Mouse (Mus musculus) bone marrow macrophage, adult 2 months (primary cell): ENCODE measurements at regions not wholly inside any gene's neighbourhood (a gene's known extent, or its start where the extent isn't known, plus 50 kb on each side); places are given as distances from the start of the nearest gene placed in this dataset.

Experiments used
- H3K27ac ChIP-seq: 2 replicates; pipeline ENCODE4 v1.5.1; 2012; ENCODE audit warnings: low read depth, low read length; ENCODE audit not compliant: insufficient read depth
- H3K4me1 ChIP-seq: 2 replicates; pipeline ENCODE4 v1.6.1; 2012; ENCODE audit warnings: low read length; ENCODE audit not compliant: control insufficient read depth, insufficient read depth
- H3K4me3 ChIP-seq: 2 replicates; pipeline ENCODE4 v1.5.1; 2012; ENCODE audit warnings: mild to moderate bottlenecking, low read length, moderate library complexity; ENCODE audit not compliant: insufficient read depth
- CTCF ChIP-seq: IDR thresholded peaks from 2 replicates; pipeline ENCODE4 v1.5.1; 2012; ENCODE audit warnings: low read depth, mild to moderate bottlenecking, low read length, moderate library complexity
- POLR2A ChIP-seq: IDR thresholded peaks from 2 replicates; pipeline ENCODE4 v1.6.1; 2012; ENCODE audit warnings: mild to moderate bottlenecking, low read depth, low read length, borderline replicate concordance

DNA sequence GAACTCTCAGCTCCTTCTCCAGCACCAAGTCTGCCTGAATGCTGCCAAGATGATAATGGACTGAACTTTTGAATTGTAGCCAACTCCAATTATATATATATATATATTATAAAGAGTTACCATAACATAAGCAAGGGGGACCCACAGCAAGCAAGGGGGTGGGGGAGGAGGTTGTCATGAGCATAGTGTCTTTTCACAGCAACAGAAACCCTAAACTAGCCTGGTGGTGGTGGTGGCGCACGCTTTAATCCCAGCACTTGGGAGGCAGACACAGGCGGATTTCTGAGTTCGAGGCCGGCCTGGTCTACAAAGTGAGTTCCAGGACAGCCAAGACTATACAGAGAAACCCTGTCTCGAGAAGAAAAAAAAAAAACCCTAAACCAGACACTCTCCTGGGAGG is 65.0 kb downstream of the Irf2bpl start:
- no peak overlapping the region for H3K4me3 ChIP-seq
- H3K4me1 ChIP-seq = peaks cover 35% of the 10 kb centered on the region
- no peak for TF ChIP-seq POLR2A
- no peak for TF ChIP-seq CTCF
- H3K27ac ChIP-seq = no peak overlapping the region

DNA sequence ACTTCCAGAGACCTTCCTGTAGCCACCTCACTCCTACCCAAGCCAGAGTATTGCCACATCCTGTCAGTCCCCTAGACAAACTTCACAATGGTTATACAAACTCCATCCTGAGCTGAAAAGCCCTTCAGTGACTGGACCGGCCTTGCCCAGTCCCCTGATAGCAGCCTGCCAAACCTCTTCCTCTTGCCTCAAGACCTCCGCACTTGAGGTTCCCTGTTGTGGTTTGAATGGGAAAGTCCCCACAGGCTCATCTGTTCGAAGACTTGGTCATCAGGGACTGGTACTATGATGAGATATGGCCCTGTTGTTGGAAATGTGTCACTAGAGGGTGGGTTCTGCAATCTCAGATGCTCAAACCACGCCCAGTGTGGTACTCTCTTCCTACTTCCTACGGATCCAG is 65.4 kb downstream of the Irf2bpl start:
- Histone ChIP-seq H3K27ac (no peak overlapping the region), H3K4me1 (peaks cover 33% of the 10 kb centered on the region), H3K4me3 (no peak overlapping the region)
- TF ChIP-seq POLR2A (no peak), CTCF (no peak)

DNA sequence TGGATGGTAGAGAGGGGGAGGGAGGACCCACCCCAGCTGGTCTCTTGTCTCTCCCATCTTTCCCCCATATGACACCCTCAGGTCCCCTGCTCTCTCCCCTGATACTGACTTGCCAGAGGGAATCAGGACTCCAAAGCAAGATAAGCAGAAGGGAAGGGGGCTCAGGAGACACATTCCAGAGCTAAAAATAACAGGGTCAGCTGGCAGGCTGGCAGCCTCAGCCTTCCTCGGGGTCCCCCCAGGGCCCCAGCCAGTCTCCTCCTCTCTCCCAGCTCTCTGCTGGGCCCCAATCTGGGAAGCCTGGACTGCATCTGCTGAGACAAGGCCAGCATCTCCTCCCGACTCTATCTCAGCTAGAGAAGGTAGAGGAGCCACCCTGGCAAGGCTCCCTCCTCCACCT is 66.4 kb downstream of the Irf2bpl start:
- Histone ChIP-seq H3K27ac (no peak overlapping the region), H3K4me3 (no peak overlapping the region), H3K4me1 (peaks cover 33% of the 10 kb centered on the region)
- TF ChIP-seq POLR2A = no peak

DNA sequence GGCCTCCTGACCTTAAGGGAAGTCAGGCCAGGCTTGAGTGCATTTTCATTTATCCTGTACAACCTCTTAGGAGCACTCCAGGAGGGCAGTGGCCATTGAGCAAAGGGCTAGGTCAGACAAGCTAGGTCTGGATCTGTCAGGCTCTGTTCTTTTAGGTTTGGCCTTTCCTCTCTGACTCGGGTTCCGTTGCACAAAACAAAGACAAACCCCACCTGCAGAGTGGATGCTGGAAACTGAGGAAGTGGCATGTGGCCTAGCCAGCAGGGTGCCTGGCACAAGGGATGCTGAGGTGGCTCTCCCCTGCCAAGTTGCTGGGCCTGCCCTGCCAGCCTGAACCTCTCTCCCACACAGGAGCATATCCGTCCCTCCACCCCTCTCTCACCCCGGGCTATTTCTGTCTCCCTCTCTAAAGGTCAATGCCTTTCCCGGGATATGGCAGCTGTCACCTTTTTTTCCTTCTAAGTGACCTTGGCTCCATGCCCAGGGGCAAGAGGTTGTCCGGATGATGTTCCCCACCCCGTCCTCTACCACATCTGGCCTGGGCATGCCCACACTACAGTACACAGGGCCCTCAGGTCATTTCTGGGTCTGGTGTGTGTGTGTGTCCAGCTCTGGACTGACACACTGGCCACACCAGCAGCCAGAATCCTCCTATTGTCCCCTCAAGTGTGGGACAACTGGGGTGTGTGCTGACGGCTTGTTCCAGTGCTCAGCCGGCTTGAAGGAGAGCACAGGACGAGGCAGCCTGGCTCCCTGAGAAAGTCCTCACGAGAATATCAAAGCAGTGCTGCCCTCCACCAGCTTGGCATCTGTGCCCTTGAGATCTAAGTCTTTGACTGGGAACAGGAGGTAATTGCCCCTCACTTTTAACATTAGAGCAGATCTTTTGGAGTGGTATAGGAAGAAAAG is 67.6 kb downstream of the Irf2bpl start:
- TF ChIP-seq POLR2A = no peak
- no peak for TF ChIP-seq CTCF
- no peak overlapping the region for H3K27ac ChIP-seq
- peaks cover 25% of the 10 kb centered on the region for H3K4me1 ChIP-seq
- no peak overlapping the region for H3K4me3 ChIP-seq

DNA sequence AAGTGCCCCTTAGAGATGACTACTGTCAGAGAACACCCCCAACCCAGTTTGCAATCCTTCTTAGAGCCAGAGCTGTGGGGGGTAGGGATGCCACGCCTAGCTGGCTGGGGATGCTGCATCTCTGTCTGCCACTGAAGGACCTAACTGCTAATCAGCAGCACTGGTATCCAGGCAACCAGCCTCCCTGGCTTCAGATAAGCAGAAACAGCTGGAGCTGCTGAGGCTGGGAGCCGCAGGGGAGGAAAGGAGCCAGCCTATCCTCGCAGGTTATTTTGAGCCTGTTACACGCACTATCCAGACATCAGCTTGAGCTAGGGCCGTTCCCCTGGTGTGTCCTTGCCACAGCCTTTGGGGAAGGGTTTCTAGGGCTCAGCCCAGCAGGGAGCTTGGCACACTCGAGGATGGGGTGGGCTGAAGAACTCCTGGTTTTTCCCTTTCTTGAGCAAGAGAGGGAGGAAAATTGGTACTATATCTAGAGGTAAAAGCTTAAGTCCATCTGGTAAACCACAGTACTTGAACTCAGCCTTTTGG is 68.4 kb downstream of the Irf2bpl start:
- Histone ChIP-seq H3K27ac (no peak overlapping the region), H3K4me3 (no peak overlapping the region), H3K4me1 (peaks cover 29% of the 10 kb centered on the region)
- no peak for TF ChIP-seq CTCF
- TF ChIP-seq POLR2A = no peak

DNA sequence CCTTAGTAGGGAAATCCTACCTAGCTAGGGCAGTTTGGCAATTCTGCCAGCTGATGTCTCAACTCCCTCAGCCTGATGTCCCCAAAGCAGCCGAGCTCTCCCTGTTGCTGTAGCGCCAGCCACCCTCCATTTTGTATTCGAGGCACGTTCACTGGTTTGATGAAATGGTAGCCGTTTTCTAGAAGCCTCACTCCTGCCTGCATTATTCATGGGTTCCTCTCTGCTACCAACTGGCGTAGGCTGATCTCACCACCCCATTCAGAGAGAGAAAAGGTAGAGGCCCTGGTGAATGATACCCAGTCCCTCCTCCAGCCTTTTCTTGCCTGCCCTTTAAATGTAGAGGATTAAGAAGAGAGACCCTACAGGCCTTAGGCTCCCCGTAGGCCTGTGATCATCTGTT is 69.9 kb downstream of the Irf2bpl start:
- peaks cover 39% of the 10 kb centered on the region for H3K4me1 ChIP-seq
- no peak overlapping the region for H3K27ac ChIP-seq
- H3K4me3 ChIP-seq = no peak overlapping the region

More for the DNA sequence above, 69.9 kb downstream of the Irf2bpl start:
- TF ChIP-seq CTCF = no peak
- TF ChIP-seq POLR2A = no peak
